Mouse (Mus musculus): ENCODE results near the gene Dnase2a. TPM values are rescaled to one million over a fixed set of nuclear protein-coding genes. Genes with fewer than 3 reads are reported as not detected.
A peak's percentile ranks its signal among the peaks of the same experiment; 100 is the strongest.

The Dnase2a gene
- polyA plus RNA-seq, 2 experiments: 8.4 to 9.6 TPM

DNA sequence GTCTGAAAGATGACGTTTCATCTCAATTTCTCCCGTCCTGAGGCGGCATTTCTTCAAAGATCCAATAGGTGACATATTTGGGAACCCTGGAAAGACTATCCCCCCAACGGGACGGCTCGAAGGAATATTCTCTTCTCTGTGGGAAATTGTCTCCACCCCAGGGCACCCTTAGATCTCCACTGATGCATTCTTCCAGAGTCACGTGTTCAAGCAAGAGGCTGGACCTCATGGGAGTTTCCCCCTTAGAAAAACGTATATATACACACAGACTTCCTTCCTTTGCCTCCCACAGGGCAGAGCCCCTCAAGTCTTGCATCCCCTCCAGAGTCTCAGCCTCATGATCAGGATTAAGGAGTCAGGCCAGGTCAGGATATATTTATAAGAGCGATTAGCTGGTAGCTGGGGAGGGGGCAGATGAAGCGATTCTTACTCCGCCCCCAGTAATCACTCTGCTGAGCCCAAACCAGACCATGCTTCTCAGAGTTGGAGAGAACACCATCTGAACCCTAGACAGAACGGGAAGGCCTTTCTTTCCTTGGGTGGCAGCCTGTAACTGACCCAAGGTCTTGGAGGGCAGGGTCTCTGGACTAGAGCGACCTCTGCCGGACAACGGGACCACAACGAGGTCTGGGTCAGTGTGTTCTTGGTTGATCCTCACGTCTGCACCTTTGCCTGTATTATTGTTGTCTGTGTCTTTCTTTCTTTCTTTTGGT lies 38.3 kb downstream of the Dnase2a start, which contains the start of gene Rtbdn:
Gene Rtbdn, plus strand, starts transcription at position 464 of the 713 bp plus-strand sequence.
- peaks cover 2 to 8% of the 10 kb centered on the region in 2 experiments; a peak in 3 of 4 replicates for H3K4me1 ChIP-seq (replicated peaks; ENCODE audit: control insufficient read depth in 2 of 2, insufficient read depth in 2 of 2, low read length in 1 of 2)
- WGBS (ENCODE audit: insufficient replicate concordance): 10% methylated on average over 17 of the region's 17 CpGs
- no peak within 1 kb of the TSS for H3K9ac ChIP-seq (replicated peaks)
- peak within 1 kb of the TSS in 1 of 2 experiments; percentile 1; a peak in 2 of 4 replicates for H3K4me3 ChIP-seq (ENCODE audit: insufficient read depth in 1 of 2, low read depth in 2 of 2, low read length in 2 of 2)
- no peak for ATAC-seq (ENCODE audit: insufficient read depth)
- no peaks in the 10 kb centered on the region for H3K36me3 ChIP-seq (replicated peaks; ENCODE audit: control insufficient read depth, insufficient read depth, low read depth)
- TF ChIP-seq EP300 (IDR thresholded peaks at IDR 0.05; ENCODE audit: low read depth) (no peak), CTCF (IDR thresholded peaks at IDR 0.05; ENCODE audit: low read depth) (peak; percentile 59)
- H3K27me3 ChIP-seq (ENCODE audit: control insufficient read depth, insufficient read depth, low read length): peaks cover 66% of the 10 kb centered on the region
- H3K27ac ChIP-seq: no peak within 1 kb of the TSS
- DNase-seq (ENCODE audit: low read depth in 3 of 3, low spot score in 3 of 3): no peak
- peak within 1 kb of the TSS; percentile 16 for H3K4me2 ChIP-seq (ENCODE audit: low read depth)
- H3K9me3 ChIP-seq (ENCODE audit: control insufficient read depth, low read length): no peaks in the 10 kb centered on the region

DNA sequence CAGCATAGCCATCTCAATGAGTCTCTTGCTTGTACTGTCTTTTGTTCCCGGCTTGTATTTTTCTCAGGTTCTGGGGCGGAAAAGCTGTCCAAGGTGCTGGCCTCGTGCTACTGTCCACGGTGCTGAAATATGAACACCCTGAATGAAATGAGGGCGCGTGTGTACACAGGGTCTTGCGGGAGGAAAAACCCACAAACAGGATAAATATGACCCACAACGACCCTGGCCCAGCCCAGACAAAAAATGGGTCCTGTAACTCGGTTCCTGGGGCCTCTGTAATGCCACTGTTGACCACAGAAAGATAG lies 38.8 kb downstream of the Dnase2a start:
- no peak overlapping the region for H3K27ac ChIP-seq
- H3K9ac ChIP-seq (replicated peaks): no peak overlapping the region
- no peak for DNase-seq (ENCODE audit: low read depth in 3 of 3, low spot score in 3 of 3)
- no peaks in the 10 kb centered on the region for H3K9me3 ChIP-seq (ENCODE audit: control insufficient read depth, low read length)
- ATAC-seq (ENCODE audit: insufficient read depth): no peak
- H3K4me2 ChIP-seq (ENCODE audit: low read depth): no peak overlapping the region
- H3K4me3 ChIP-seq (ENCODE audit: insufficient read depth in 1 of 2, low read depth in 2 of 2, low read length in 2 of 2): no peak overlapping the region
- TF ChIP-seq EP300 (IDR thresholded peaks at IDR 0.05; ENCODE audit: low read depth): no peak
- TF ChIP-seq CTCF (IDR thresholded peaks at IDR 0.05; ENCODE audit: low read depth): no peak
- peaks cover 2 to 8% of the 10 kb centered on the region in 2 experiments; a peak in 3 of 4 replicates for H3K4me1 ChIP-seq (replicated peaks; ENCODE audit: control insufficient read depth in 2 of 2, insufficient read depth in 2 of 2, low read length in 1 of 2)
- peaks cover 66% of the 10 kb centered on the region for H3K27me3 ChIP-seq (ENCODE audit: control insufficient read depth, insufficient read depth, low read length)
- WGBS (ENCODE audit: insufficient replicate concordance): 11% methylated on average over 9 of the region's 9 CpGs
- no peaks in the 10 kb centered on the region for H3K36me3 ChIP-seq (replicated peaks; ENCODE audit: control insufficient read depth, insufficient read depth, low read depth)

DNA sequence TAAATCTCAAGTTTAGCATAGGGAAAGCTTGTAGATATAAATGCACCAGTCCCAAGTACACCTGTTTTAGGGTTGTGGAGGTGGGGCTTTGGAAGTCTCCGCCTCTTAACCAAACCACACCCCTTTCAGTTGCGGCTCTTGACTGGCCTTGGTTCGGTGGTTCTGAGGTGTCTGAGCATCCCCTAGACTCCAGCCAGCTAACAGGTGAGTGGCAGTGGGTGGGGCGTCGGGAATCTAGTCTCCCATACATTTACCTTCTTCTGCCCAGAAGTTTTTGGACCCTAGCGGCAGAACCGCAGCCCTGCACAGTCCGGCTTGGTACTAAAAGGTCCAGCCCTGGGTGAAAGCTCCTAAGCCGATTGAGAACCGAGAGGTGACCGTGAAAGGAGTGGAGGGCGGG lies 41.4 kb downstream of the Dnase2a start:
- no peak for DNase-seq (ENCODE audit: low read depth in 3 of 3, low spot score in 3 of 3)
- no peak for ATAC-seq (ENCODE audit: insufficient read depth)
- 0 out of 2 replicates have a peak, but pooled peaks have one; percentile 6 for TF ChIP-seq CTCF (IDR thresholded peaks at IDR 0.05; ENCODE audit: low read depth)
- no peak for TF ChIP-seq EP300 (IDR thresholded peaks at IDR 0.05; ENCODE audit: low read depth)
- Histone ChIP-seq H3K9me3 (ENCODE audit: control insufficient read depth, low read length) (no peaks in the 10 kb centered on the region), H3K9ac (replicated peaks) (no peak overlapping the region), H3K4me1 (replicated peaks; ENCODE audit: control insufficient read depth in 2 of 2, insufficient read depth in 2 of 2, low read length in 1 of 2) (peaks cover 0 to 5% of the 10 kb centered on the region in 2 experiments; a peak in 3 of 4 replicates), H3K4me3 (ENCODE audit: insufficient read depth in 1 of 2, low read depth in 2 of 2, low read length in 2 of 2) (no peak overlapping the region), H3K36me3 (replicated peaks; ENCODE audit: control insufficient read depth, insufficient read depth, low read depth) (no peaks in the 10 kb centered on the region), H3K27me3 (ENCODE audit: control insufficient read depth, insufficient read depth, low read length) (peaks cover 48% of the 10 kb centered on the region), H3K27ac (no peak overlapping the region), H3K4me2 (ENCODE audit: low read depth) (no peak overlapping the region)
- WGBS (ENCODE audit: insufficient replicate concordance): 21% methylated on average over 12 of the region's 12 CpGs

DNA sequence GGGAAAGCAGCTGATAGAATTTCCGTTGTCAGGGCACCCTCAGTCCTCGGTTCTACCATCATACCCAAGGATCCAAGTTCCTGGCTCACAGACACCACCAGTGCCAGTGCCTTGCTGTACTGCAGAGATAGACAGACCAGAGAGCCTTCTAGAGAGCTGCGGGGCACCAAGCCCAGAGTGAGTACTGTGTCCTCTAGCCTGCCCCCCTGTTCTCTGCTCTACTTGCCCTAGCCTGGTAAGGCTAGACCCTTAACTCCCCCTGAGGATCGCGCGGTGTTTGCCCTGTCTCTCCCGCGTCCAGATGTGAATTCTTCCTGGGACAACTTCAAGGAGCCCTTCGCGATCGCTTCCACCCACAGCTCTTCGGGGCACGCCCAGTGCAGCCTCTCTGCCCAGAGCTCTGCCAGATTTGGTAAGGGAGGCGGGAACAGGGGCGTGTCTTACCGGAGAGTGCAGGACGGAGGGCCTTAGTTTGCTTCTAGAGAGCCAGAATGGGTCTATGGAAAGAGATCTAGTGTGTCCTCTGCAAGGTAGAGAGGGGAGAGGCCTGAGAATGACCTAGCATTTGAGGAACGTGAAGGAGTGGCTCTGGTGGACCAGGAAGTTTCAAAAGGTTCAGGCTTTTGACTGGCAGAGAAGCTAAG lies 44.4 kb downstream of the Dnase2a start:
- Histone ChIP-seq H3K27me3 (ENCODE audit: control insufficient read depth, insufficient read depth, low read length) (peaks cover 21% of the 10 kb centered on the region), H3K4me1 (replicated peaks; ENCODE audit: control insufficient read depth in 2 of 2, insufficient read depth in 2 of 2, low read length in 1 of 2) (peaks cover 0 to 3% of the 10 kb centered on the region in 2 experiments; a peak in 2 of 4 replicates), H3K4me2 (ENCODE audit: low read depth) (no peak overlapping the region), H3K27ac (no peak overlapping the region), H3K9ac (replicated peaks) (no peak overlapping the region), H3K36me3 (replicated peaks; ENCODE audit: control insufficient read depth, insufficient read depth, low read depth) (peaks cover 4% of the 10 kb centered on the region), H3K4me3 (ENCODE audit: insufficient read depth in 1 of 2, low read depth in 2 of 2, low read length in 2 of 2) (no peak overlapping the region), H3K9me3 (ENCODE audit: control insufficient read depth, low read length) (no peaks in the 10 kb centered on the region)
- 5% methylated on average over 18 of the region's 18 CpGs for WGBS (ENCODE audit: insufficient replicate concordance)
- no peak for DNase-seq (ENCODE audit: low read depth in 3 of 3, low spot score in 3 of 3)
- ATAC-seq (ENCODE audit: insufficient read depth): peak; percentile 33; the same call in 1 of the 2 replicates
- TF ChIP-seq CTCF (IDR thresholded peaks at IDR 0.05; ENCODE audit: low read depth) (no peak), EP300 (IDR thresholded peaks at IDR 0.05; ENCODE audit: low read depth) (no peak)

DNA sequence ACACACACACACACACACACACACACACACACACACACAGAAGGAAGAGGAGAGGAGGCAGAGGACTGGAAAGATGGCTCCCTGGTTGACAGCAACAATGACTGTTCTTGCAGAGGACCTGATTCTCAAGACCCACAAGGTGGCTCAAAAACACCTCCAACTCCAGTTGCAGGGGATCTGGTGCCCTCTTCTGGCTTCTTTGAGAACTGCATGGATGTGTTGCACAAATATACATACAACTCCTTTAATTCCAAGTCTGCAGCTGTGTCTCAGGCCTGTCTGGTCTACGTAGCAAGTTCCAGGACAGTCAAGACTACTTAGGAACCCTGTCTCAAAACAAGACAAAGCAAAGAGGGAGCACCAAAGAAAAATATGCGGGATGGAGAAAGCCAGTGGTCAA lies 48.4 kb downstream of the Dnase2a start:
- ATAC-seq (ENCODE audit: insufficient read depth): no peak
- DNase-seq (ENCODE audit: low read depth in 3 of 3, low spot score in 3 of 3): no peak
- peaks cover 0 to 3% of the 10 kb centered on the region in 2 experiments; a peak in 2 of 4 replicates for H3K4me1 ChIP-seq (replicated peaks; ENCODE audit: control insufficient read depth in 2 of 2, insufficient read depth in 2 of 2, low read length in 1 of 2)
- no peak overlapping the region for H3K27ac ChIP-seq
- no peak overlapping the region for H3K4me2 ChIP-seq (ENCODE audit: low read depth)
- TF ChIP-seq CTCF (IDR thresholded peaks at IDR 0.05; ENCODE audit: low read depth): peak; percentile 93
- no peak for TF ChIP-seq EP300 (IDR thresholded peaks at IDR 0.05; ENCODE audit: low read depth)
- no peaks in the 10 kb centered on the region for H3K9me3 ChIP-seq (ENCODE audit: control insufficient read depth, low read length)
- WGBS (ENCODE audit: insufficient replicate concordance): 40% methylated on average over 2 of the region's 2 CpGs
- H3K9ac ChIP-seq (replicated peaks): no peak overlapping the region
- H3K36me3 ChIP-seq (replicated peaks; ENCODE audit: control insufficient read depth, insufficient read depth, low read depth): peaks cover 29% of the 10 kb centered on the region
- peaks cover 8% of the 10 kb centered on the region; the same call in 1 of the 2 replicates for H3K27me3 ChIP-seq (ENCODE audit: control insufficient read depth, insufficient read depth, low read length)
- no peak overlapping the region for H3K4me3 ChIP-seq (ENCODE audit: insufficient read depth in 1 of 2, low read depth in 2 of 2, low read length in 2 of 2)

All from liver, embryonic 14.5 days (tissue).